Mouse (Mus musculus) intestine, postnatal 0 days (tissue): ENCODE measurements around the gene Scaf1. TPM values are rescaled to one million over a fixed set of nuclear protein-coding genes. Genes with fewer than 3 reads are reported as not detected.

Source experiments
- ATAC-seq: fragments of 200-750 bp; cut with Nextera tagmentation; 2 replicates; pipeline ENCODE4 v1.8.0; 2017; ENCODE audit warnings: mild to moderate bottlenecking, moderate TSS enrichment, moderate library complexity
- H3K27ac ChIP-seq: fragments of 300-500 bp; sonication (generic); 2 replicates; pipeline ENCODE4 v1.5.1; 2014; ENCODE audit warnings: mild to moderate bottlenecking, low read depth, low read length, moderate library complexity
- H3K27me3 ChIP-seq: fragments of 300-500 bp; sonication (generic); replicated peaks from 2 replicates; pipeline ENCODE4 v1.6.1; 2014; ENCODE audit warnings: low read length, mixed read lengths; ENCODE audit not compliant: control insufficient read depth, insufficient read depth
- H3K36me3 ChIP-seq: fragments of 300-500 bp; sonication (generic); 2 replicates; pipeline ENCODE4 v1.6.1; 2014; ENCODE audit warnings: mild to moderate bottlenecking, moderate library complexity; ENCODE audit not compliant: control insufficient read depth, insufficient read depth
- H3K4me1 ChIP-seq: fragments of 300-500 bp; sonication (generic); replicated peaks from 2 replicates; pipeline ENCODE4 v1.6.1; 2014; ENCODE audit warnings: antibody characterized with exemption, low read length, mixed read lengths; ENCODE audit not compliant: control insufficient read depth, insufficient read depth
- H3K4me2 ChIP-seq: fragments of 300-500 bp; sonication (generic); replicated peaks from 2 replicates; pipeline ENCODE4 v1.6.1; 2014; ENCODE audit warnings: low read depth, mild to moderate bottlenecking, moderate library complexity
- H3K4me3 ChIP-seq: fragments of 300-500 bp; sonication (generic); 2 replicates; pipeline ENCODE4 v1.5.1; 2014; ENCODE audit warnings: low read depth, low read length
- H3K9ac ChIP-seq: fragments of 300-500 bp; sonication (generic); 2 replicates; pipeline ENCODE4 v1.6.1; 2014; ENCODE audit warnings: mild to moderate bottlenecking, low read depth, low read length
- H3K9me3 ChIP-seq: fragments of 300-500 bp; sonication (generic); 2 replicates; pipeline ENCODE4 v1.6.1; 2016; ENCODE audit warnings: mixed run types; ENCODE audit not compliant: control insufficient read depth
- CTCF ChIP-seq: sonication (generic); IDR thresholded peaks from 2 replicates; pipeline ENCODE4 v1.5.1; 2016; ENCODE audit warnings: low read depth, mild to moderate bottlenecking, control low read depth, antibody characterized with exemption, moderate library complexity
- WGBS: fragments of 180-500 bp; shearing (Covaris S2); extraction: QIAGEN DNeasy Blood & Tissue Kit; methylation state at CpG from one replicate; pipeline ENCODE4 v1.1.7; 2014; 5-methylcytosine and 5-hydroxymethylcytosine counted together
- polyA plus RNA-seq: library from polyadenylated mRNA; unstranded; fragments of >200 nt; fragmentation: Nextera tagmentation; extraction: Ambion mirVana; gene quantifications from 2 replicates; pipeline ENCODE4 v1.2.1, GENCODE M21; 2015

Gene Scaf1
- polyA plus RNA-seq, 1 experiment from 2014 or later: 22.6 TPM

DNA sequence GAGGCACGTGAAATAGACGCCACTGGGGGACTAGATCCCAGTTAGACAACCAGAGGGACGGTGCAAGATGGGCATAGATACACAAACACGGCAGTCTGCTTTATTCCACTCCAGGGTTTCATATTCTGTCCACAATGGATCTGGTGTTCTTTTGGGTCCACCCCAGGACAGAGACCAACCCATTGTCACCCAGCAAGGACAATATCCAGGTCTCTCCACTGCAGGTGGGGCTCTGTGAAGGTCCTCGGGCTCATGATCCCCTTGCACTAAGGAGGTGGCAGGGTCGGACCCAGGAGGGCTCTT lies 41.1 kb downstream of the Scaf1 start:
- no peak for TF ChIP-seq CTCF
- Histone ChIP-seq H3K4me2 (peak overlapping the region; percentile 63; the same call in 1 of the 2 replicates), H3K4me3 (no peak overlapping the region), H3K9me3 (no peaks in the 10 kb centered on the region), H3K27me3 (no peaks in the 10 kb centered on the region), H3K4me1 (peaks cover 4% of the 10 kb centered on the region; the same call in 1 of the 2 replicates), H3K27ac (no peak overlapping the region), H3K36me3 (peaks cover 45% of the 10 kb centered on the region), H3K9ac (no peak overlapping the region)
- no peak for ATAC-seq
- WGBS: 18% methylated on average over 6 of the region's 6 CpGs

DNA sequence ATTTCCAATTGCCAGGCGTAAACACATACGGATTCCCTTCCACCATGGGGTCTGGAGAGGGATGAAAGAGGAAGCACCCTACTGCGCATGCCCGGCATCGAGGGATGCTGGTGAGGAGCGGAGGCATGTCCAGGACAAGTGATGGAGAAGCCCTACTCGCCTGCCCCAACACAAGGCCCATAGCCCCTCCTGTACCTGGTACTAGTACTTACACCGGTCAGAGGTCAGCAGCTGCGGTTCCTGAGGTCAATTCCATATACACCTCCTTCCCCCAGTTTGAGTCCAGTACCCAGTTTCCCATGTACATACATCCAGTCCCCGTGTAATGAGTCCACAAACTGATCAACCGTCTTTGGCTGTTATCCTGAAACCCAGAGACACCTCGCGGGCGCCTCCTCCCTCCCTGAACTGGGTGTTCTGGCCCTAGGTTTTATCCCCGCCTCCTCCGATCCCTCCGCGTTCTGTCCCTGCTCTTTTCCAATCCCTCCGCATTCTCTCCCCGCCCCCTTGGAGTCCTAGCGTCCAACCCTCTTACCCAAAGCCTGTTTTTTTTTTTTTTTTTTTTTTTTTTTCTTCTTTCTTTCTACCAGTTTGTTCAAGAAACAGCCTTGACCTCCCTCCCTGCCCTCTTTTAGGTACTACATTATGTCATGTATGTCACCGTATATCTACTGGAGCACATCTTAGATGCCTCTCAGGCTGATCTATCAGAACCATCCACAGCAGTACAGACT lies 41.6 kb downstream of the Scaf1 start, which contains the start of gene Cpt1c:
Gene Cpt1c (minus strand): TSS at position 469 of the 734 bp plus-strand sequence.
- H3K4me1 ChIP-seq: peaks cover 4% of the 10 kb centered on the region; the same call in 1 of the 2 replicates
- WGBS: 4% methylated on average over 22 of the region's 22 CpGs
- no peaks in the 10 kb centered on the region for H3K9me3 ChIP-seq
- peak within 1 kb of the TSS; percentile 42 for H3K4me3 ChIP-seq
- 0 out of 2 replicates have a peak within 1 kb of the TSS, but pooled peaks have one; percentile 26 for H3K9ac ChIP-seq
- ATAC-seq: no peak
- H3K27ac ChIP-seq: no peak within 1 kb of the TSS
- peak; percentile 15; the same call in 1 of the 2 replicates for TF ChIP-seq CTCF
- peaks cover 40% of the 10 kb centered on the region for H3K36me3 ChIP-seq
- no peaks in the 10 kb centered on the region for H3K27me3 ChIP-seq
- H3K4me2 ChIP-seq: peak within 1 kb of the TSS; percentile 63

GRCm38 (mm10) chr7:44973415-44974130 lies 42.6 kb downstream of the Scaf1 start:
- Histone ChIP-seq H3K27me3 (no peaks in the 10 kb centered on the region), H3K9me3 (no peaks in the 10 kb centered on the region), H3K4me1 (peaks cover 4% of the 10 kb centered on the region; the same call in 1 of the 2 replicates), H3K9ac (no peak overlapping the region), H3K4me3 (peak overlapping the region; percentile 42), H3K27ac (no peak overlapping the region), H3K36me3 (peaks cover 30% of the 10 kb centered on the region), H3K4me2 (peak overlapping the region; percentile 63)
- no peak for ATAC-seq
- no peak for TF ChIP-seq CTCF
- 48% methylated on average over 14 of the region's 14 CpGs for WGBS

- no peak for ATAC-seq
- Histone ChIP-seq H3K27me3 (no peaks in the 10 kb centered on the region), H3K27ac (no peak overlapping the region), H3K9me3 (no peaks in the 10 kb centered on the region), H3K36me3 (peaks cover 5% of the 10 kb centered on the region; the same call in 1 of the 2 replicates), H3K9ac (no peak overlapping the region), H3K4me2 (peak overlapping the region; percentile 96), H3K4me1 (peaks cover 4% of the 10 kb centered on the region; the same call in 1 of the 2 replicates), H3K4me3 (no peak overlapping the region)
- TF ChIP-seq CTCF: no peak
- WGBS: 56% methylated on average over 7 of the region's 7 CpGs
These were observed 45.0 kb downstream of the Scaf1 start for GRCm38 (mm10) chr7:44971142-44971541.

DNA sequence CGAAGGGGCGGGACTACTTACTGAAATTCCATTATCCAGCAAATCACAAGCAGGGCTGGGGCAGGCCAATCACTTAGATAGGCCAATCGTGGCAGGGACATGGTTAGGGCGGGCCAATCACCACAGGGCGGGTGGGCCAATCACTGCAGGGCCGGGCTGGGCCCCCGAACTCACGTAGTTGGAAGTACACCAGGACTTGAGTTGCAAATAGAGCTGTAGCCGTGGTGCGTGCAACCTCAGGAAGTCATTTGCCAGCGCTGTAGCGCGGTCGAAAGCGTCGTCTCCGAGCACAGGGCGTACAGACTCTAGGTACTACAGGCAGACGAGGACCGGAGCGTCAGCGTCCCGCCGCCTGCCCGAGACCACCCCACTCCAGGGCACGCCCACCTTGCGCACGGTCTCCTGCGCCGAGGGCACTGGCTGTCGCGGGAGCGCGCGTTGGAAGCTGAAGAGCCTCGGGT lies 45.9 kb downstream of the Scaf1 start:
- peak overlapping the region; percentile 11; the same call in 1 of the 2 replicates for H3K27ac ChIP-seq
- H3K4me3 ChIP-seq: peak overlapping the region; percentile 48
- H3K9me3 ChIP-seq: no peaks in the 10 kb centered on the region
- under 1% methylated on average over 36 of the region's 36 CpGs for WGBS
- no peaks in the 10 kb centered on the region for H3K27me3 ChIP-seq
- peak; percentile 91 for ATAC-seq
- peaks cover 4% of the 10 kb centered on the region; the same call in 1 of the 2 replicates for H3K4me1 ChIP-seq
- H3K4me2 ChIP-seq: peak overlapping the region; percentile 96
- TF ChIP-seq CTCF: no peak
- H3K36me3 ChIP-seq: peaks cover under 1% of the 10 kb centered on the region; the same call in 1 of the 2 replicates
- peak overlapping the region; percentile 37; the same call in 1 of the 2 replicates for H3K9ac ChIP-seq

DNA sequence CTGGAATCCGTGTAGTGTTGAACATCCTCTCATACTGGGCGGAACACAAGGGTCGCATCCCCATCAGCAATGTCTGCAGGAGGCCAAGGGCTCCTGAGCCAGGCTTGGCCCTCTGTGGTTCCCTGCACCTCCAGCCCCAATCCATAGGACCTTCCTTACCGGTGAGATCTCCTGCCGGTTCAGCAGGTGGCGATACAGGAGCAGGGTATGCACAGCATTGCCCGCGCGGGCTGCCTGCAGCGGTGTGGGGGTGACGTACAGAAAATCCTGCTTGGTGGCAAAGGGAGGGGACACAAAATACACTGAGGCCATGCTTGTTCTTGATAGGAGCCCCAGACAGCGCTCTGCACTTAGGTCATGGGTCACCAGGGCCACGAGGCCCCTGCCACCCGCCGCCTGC lies 49.5 kb downstream of the Scaf1 start:
- Histone ChIP-seq H3K36me3 (peaks cover 7% of the 10 kb centered on the region; the same call in 1 of the 2 replicates), H3K9ac (no peak overlapping the region), H3K4me2 (no peak overlapping the region), H3K4me3 (no peak overlapping the region), H3K27me3 (no peaks in the 10 kb centered on the region), H3K27ac (no peak overlapping the region), H3K4me1 (peaks cover 4% of the 10 kb centered on the region; the same call in 1 of the 2 replicates), H3K9me3 (no peaks in the 10 kb centered on the region)
- ATAC-seq: no peak
- 63% methylated on average over 15 of the region's 15 CpGs for WGBS
- peak; percentile 40 for TF ChIP-seq CTCF
